Mouse (Mus musculus) heart, adult 2 months (tissue): ENCODE data around the gene Hdac9.

ENCODE experiments used
- CTCF ChIP-seq: fragments of 200-600 bp; IDR thresholded peaks from 2 replicates; pipeline ENCODE4 v1.8.1; 2022; ENCODE audit warnings: antibody characterized with exemption, mild to moderate bottlenecking, moderate library complexity
- EP300 ChIP-seq: fragments of 200-500 bp; IDR thresholded peaks from 2 replicates; pipeline ENCODE4 v1.6.1; 2011; ENCODE audit warnings: low read depth, low read length, control low read depth; ENCODE audit not compliant: insufficient read depth
- POLR2A ChIP-seq: fragments of 200-500 bp; IDR thresholded peaks from 2 replicates; pipeline ENCODE4 v1.6.1; 2011; ENCODE audit warnings: mild to moderate bottlenecking, low read depth, low read length, control low read depth; ENCODE audit not compliant: insufficient read depth

- TF ChIP-seq CTCF: no peak
- TF ChIP-seq POLR2A: no peak
- TF ChIP-seq EP300: no peak
Measured at GRCm38 (mm10) chr12:34795487-34795886, 121.4 kb downstream of the Hdac9 start.
